Mouse (Mus musculus) left cerebral cortex, adult 18-20 months (tissue): ENCODE measurements around the gene Sertad3. TPM values are rescaled to one million over a fixed set of nuclear protein-coding genes. Genes with fewer than 3 reads are reported as not detected.

Experiments
- total RNA-seq, 2 experiments: library from RNA; stranded (reverse); gene quantifications; 2 replicates each; pipeline ENCODE4 v1.2.3; 2021

Sertad3 gene
- total RNA-seq, 2 experiments from 2014 or later: 3.5 to 3.9 TPM

Other genes with a start within 250 kb of the Sertad3 start
- gene Itpkc, start 245.1 kb upstream of the Sertad3 start, total RNA-seq: 10 to 100 TPM; 11.3 to 11.7 TPM
- 10 to 100 TPM; 33.6 to 39.6 TPM for gene Coq8b, start 240.7 kb upstream of the Sertad3 start, total RNA-seq
- gene Numbl, start 215.3 kb upstream of the Sertad3 start, total RNA-seq: 100 to 1,000 TPM; 108 to 128 TPM
- 10 to 100 TPM; 42.2 to 46.6 TPM for gene Ltbp4, start 136.1 kb upstream of the Sertad3 start, total RNA-seq
- 10 to 100 TPM; 27.9 to 33.2 TPM for gene Shkbp1, start 117.7 kb upstream of the Sertad3 start, total RNA-seq
- not detected for gene Gm20479, start 116.3 kb upstream of the Sertad3 start, total RNA-seq
- 100 to 1,000 TPM; 139 to 142 TPM for gene Sptbn4, start 26.1 kb upstream of the Sertad3 start, total RNA-seq
- gene Blvrb, start 25.8 kb upstream of the Sertad3 start, total RNA-seq: 10 to 100 TPM; 20.8 to 21.3 TPM
- gene Sertad1, start 13.1 kb downstream of the Sertad3 start, total RNA-seq: 10 to 100 TPM; 15.3 to 26.9 TPM
- under 1 TPM; 0.23 to 0.33 TPM for gene Prx, start 25.6 kb downstream of the Sertad3 start, total RNA-seq
- gene Hipk4, start 49.5 kb downstream of the Sertad3 start, total RNA-seq: under 1 TPM in 1 of 2 experiments, not detected in 1; 0.14 TPM
- gene Pld3, start 79.5 kb downstream of the Sertad3 start, total RNA-seq: 100 to 1,000 TPM; 750 TPM
- 10 to 100 TPM; 30.5 to 33.0 TPM for gene 2310022A10Rik, start 79.5 kb downstream of the Sertad3 start, total RNA-seq
- 100 to 1,000 TPM; 103 to 113 TPM for gene Akt2, start 117.8 kb downstream of the Sertad3 start, total RNA-seq
- gene Ttc9b, start 180.1 kb downstream of the Sertad3 start, total RNA-seq: 10 to 100 TPM; 88.9 to 93.4 TPM
- 100 to 1,000 TPM; 192 to 197 TPM for gene Map3k10, start 200.8 kb downstream of the Sertad3 start, total RNA-seq
- gene Zfp607b, start 215.6 kb downstream of the Sertad3 start, total RNA-seq: 10 to 100 TPM; 10.9 to 11.1 TPM